Mouse (Mus musculus) mouse embryonic stem cell (cell line): ENCODE measurements around the gene Slc9a3r2.

ENCODE experiments used
- in situ Hi-C, 2 experiments: fragments of 300-500 bp; cut with MboI; formaldehyde crosslinking; loops; 1 replicate in 1 of 2; 3 replicates in 1 of 2; pipeline ENCODE4 v1.14.3; 2019 to 2020; ENCODE audit warnings: low sequenced_read_pairs in 2 of 2, low pct_unique_long_range_greater_than_20kb in 1 of 2, mixed read lengths in 1 of 2; ENCODE audit not compliant: unreplicated experiment in 1 of 2

Gene Slc9a3r2

DNA sequence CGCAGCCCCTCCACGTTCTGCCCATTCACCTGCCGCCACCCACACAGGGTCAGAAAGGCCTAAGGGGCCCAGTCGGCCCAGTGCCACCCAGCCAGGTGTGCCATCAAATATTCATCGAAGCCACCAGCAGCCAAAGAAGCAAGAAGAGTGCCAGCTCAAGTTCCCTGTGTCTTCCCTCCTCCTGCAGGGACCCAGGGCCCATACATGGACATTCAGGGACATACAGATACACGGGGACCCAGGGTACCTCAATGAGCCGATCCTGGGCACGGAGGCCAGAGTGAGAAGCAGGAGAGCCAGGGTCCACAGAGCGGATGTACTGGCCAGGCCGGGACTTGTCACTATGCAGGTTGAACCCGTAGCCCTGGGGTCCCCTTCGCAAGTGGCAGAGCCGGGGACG lies 8.2 kb downstream of the Slc9a3r2 start:
- in situ Hi-C loops: no loop called here

DNA sequence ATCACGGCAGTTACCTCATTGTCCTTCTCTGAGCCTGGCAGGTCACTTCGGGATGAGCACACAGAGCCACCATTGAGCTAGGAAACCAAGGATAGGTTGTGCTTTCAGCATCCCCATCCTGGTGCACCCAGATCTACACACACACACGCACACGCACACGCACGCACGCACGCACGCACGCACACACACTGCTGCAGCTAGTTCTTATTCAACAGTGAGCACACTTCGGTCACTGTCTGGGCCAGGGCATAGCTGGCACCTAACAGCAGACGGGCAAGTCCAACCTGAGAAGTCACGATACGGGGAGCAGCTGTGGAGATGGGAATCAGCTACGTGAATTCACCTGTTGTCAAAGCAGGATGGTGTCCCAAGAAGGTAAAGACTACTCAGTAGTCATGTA lies 9.5 kb downstream of the Slc9a3r2 start:
- in situ Hi-C loops: no loop called here

DNA sequence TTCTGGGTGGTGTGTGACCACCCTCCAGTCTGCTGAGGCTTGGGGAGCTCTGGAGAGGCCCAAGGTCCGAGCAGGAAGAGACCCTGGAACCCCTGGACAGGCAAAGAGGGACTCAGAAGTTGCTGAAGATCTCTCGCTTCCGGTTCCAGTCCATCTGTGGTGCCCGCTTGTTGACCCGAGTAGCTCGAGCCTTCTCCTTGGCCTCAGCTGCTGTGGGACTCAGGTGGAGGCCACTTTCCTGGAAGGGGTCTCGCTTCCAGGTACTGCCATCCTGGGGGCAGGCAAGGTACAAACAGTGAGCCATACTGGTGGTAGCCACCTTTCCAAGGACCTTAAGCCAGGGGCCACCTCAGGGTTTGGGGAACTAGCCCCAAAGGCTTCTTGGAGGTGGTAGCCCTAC lies 10.0 kb downstream of the Slc9a3r2 start:
- in situ Hi-C loops: no loop called here

DNA sequence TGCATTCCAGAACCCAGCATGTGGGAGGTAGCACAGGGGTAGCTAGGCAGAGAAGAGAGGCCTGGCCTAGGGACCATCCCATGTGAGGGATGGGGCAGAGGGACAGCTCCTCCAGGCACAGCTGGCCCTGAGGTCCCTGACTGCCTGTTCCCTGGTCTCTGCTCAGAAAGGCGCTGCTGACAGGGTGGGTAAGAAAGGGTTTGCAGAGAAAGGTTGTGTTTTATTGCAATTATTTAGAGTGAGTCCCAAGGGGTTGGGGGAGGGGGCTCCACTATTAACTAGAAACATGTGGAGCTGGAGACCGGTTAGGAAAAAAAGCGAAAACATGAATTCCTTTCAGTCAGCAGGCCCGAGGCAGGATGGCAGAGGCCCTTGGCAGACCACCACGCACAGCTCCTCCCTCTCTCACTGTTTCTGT lies 10.5 kb downstream of the Slc9a3r2 start:
- in situ Hi-C loops: no loop called here

DNA sequence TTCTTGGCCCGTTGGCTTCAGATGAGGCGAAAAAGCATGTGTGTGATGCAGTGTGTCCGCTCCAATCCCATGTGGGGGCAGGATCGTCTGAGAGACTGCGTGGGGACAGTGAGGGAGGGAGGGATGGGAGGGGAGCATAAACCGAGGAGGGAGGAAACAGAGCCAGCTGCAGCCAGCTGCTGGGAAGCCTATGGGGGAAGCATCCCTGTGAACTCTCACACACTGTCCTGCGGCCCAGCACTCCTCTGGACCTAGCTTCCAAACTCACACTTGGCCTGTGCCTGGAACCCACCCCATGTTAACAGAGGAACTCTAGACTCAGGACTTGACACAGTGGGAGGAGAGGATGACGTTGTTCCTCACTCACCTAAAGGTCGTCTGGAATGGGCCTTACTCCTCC lies 11.3 kb downstream of the Slc9a3r2 start:
- in situ Hi-C loops: no loop called here

DNA sequence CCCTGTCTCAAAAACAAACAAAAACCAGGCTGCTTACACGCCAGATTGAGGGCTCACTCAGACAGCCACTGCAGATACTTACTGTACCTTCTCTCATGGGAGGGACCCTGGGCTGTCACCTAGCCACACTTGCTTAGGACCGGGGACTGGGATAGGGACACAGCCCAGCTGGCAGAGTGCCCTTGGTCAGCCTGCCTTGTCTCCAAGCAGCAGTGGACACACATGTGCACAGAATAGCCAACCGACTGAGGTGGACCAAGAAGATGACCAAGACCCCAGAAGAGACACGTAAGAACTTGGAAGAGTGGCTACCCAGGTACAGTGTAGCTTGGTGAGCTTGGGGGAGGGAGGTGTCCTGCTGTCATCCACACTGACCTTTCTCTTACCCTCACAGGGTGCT lies 11.9 kb downstream of the Slc9a3r2 start:
- in situ Hi-C loops: no loop called here

DNA sequence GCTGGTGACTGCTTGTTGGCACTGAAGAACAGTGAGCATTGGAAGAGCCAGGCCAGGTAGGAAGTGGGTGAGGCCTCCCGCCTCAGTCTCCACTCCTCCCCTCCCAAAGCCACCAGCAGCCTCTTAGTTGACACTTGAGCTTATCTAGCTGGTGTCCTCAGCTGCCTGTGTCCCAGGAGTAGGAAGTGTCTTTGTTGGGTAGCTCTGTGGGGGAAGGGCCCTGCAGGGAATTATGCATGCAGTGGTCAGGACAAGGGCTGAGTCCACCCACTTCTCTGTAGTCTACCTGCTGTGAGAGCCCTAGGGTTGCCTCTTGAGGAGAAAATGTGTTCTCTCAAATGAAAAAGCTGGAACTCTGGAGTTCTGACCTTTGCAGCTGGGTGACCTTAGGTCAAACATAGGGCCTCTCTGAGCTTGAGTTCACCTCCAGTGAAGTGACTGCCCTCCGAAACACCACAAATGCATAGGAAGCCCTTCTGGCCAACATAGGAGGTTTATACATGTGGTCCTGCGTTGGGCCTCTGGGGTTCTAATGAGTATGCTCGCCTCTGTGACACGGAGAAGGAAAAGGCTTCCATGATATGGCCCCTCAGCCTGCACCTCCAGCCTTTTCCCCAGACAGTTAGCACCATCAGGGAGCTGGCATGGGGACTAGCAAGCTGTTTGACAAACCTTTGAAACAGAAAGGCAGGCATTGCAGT lies 13.2 kb downstream of the Slc9a3r2 start:
- in situ Hi-C loops: no loop called here

DNA sequence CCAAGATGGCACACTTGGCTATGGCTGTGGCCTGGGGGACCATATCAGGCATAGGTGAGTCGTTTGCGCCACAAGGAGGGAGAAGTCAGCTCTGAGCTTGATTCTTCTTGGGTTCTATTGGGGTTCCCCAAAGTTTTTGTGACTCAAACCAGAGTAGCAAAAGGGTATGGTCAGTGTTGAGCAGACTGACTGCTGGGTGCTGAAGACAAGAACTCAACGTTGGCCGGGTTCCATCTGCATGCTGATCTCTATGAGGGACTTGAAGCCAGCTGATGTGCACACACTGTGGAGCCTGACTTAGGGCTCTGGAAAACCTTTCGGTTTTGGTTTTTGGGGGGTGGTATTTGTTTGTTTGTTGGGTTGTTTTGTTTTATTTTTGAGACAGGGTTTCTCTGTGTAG lies 14.4 kb downstream of the Slc9a3r2 start:
- in situ Hi-C loops: no loop called here

DNA sequence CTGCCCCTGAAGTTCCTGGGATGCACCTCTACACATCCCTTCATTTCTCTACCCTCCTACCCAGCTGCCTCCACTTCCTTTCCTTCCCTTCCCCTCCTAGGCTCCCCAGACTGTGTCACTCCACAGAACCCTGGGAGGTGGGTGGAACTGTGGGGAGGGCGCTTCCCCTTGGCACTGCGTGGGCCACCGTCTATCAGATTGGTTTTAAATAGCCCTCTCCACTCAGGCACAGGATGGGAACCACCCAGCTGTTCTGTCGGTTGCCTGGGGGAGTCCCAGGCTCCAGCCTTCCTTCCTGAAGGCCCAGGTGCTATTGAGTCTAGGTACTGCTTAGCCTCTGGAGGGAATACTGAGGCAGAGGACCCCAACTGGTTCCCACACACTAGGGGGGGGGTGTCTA lies 15.1 kb downstream of the Slc9a3r2 start:
- in situ Hi-C loops: no loop called here

DNA sequence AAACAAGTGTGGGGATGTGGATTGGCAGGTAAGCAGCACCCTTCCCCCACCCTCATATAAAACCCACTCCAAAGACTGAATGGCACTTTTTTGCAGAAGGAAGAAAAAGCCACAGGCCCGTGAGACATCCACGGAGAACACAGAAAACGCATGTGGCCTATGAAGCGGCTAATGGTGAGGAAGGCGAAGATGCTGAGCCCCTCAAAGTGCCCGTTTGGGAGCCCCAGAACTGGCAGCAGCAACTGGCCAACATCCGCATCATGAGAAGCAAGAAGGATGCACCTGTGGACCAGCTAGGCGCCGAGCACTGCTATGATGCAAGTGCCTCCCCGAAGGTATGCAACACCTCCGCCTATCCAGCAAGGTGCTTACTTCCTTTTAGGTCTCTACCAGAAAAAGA lies 16.3 kb downstream of the Slc9a3r2 start:
- in situ Hi-C loops: no loop called here

DNA sequence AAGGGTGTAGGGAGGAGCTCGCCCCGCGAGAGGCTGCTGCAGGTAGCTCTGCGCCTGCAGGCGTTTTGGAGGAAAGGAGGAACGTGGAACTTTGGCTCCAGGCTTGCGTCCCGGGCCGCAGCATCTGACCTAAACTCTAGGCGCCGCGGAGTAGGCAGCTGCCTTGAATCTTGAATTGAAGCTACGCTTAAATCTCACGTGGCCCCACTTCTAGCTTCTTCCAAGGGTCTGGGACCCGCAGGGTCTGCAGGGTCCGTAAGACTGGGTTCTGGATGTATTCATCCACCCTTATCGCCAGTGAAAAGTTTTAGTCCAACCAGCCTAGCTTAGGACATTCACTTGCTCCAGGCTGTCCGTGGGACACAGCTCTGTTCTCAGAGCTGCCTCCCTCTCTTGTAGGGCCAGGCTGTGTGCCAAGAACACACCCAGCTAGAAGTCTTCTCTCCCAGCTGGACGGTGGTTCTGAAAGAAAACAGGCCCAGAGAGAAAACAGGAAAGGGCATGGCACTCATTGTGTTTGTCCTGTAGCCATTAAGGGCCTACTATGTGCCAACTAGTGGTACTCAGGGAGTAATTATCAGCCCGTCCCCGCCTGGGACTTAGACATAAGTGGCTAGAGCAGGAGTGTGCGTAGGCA lies 17.2 kb downstream of the Slc9a3r2 start:
- in situ Hi-C loops: no loop called here

DNA sequence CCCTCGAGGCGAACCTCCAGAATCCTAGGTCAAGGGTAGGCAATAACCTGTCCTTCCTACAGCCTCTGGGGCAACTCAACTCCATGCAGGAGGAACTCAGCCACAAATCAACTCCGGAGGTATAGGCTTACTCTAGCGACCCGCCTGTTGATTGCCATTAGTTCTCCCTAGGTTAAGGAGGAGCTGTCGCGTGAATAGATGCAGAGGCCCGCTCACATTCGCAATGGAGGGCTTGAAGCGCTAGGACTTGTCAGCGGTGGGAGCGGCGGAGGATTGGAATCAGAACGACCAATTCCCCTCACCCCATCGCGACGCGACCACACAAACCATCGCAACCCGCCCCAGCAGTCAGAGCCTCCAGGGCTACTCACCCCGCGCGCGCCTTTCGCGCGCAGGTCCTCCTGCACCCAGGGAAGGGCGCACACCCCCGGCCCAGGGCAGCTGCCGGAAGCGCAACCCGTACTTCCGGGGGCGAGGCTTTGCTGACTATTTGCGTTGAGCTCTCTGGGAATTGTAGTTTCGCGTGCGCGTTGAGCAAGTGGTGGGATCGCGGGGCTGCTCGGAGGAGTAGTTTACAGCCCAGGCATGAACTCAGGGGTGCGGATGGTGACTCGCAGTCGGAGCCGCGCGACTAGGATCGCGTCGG lies 17.8 kb downstream of the Slc9a3r2 start, which contains the start of the genes Tsc2 and Nthl1:
Tsc2 (minus strand) TSS at position 464 of the 646 bp plus-strand sequence.
Nthl1 (plus strand) TSS at position 514 of the 646 bp plus-strand sequence.
- in situ Hi-C loops: no loop called here

DNA sequence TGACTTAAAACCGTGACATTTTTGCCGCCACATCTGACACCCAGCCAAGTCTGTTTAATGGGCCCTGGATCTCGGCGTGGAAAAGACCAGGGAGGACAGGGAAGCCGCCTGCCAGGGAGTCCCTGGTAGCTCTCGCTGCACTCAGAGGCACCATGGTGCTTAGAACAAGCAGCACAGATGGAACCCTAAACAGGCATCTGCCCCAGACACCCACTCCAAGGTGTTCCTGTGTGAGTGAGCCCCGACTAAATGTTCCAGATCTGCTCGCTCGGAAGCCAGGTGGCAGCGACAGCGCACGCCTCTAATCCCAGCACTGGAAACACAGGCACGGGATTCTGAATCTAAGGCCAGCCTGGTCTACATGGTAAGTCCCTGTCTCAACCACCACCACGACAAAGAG lies 20.1 kb downstream of the Slc9a3r2 start:
- in situ Hi-C loops: no loop called here

DNA sequence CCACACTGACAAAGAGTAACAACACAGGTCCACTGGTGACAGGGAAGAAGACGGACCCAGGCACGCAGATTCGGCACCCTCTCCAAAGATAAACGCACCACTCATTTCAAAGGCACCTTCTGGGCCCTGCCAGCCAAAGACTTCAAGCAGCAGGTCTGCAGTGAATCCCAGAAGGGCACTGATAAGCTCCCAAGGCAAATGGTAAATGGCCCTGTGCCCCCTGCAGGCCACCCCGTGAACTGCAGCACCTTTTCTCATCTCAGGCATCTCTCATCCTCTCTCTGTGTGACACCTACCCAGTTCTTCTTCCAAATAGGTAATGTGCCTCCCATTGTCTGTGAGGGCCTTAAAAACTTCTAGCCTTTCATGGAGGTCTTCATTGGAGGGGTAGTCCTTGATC lies 21.5 kb downstream of the Slc9a3r2 start:
- in situ Hi-C loops: loop anchor here in 1 of 2 experiments (5.0 kb wide), 1 partner anchor 36 kb away; no protein-coding TSS in a partner anchor

DNA sequence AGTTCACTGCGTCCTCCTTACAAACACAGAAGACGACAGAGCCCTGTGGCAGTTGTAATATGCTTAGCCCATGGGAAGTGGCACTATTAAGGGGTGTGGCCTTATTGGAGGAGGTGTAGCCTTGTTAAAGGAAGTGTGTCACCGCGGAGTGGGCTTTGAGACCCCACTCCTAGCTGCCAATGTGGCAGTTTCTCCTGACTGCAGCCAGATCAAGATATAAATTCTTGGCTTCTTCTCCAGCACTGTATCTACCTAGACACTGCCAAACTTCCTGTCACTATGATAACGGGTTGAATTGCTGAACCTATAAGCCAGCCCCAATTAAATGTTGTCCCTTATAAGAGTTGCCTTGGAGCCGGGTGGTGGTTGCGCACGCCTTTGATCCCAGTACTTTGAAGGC lies 24.7 kb downstream of the Slc9a3r2 start:
- in situ Hi-C loops: loop anchor here in 1 of 2 experiments (5.0 kb wide), 1 partner anchor 33 kb away; no protein-coding TSS in a partner anchor

DNA sequence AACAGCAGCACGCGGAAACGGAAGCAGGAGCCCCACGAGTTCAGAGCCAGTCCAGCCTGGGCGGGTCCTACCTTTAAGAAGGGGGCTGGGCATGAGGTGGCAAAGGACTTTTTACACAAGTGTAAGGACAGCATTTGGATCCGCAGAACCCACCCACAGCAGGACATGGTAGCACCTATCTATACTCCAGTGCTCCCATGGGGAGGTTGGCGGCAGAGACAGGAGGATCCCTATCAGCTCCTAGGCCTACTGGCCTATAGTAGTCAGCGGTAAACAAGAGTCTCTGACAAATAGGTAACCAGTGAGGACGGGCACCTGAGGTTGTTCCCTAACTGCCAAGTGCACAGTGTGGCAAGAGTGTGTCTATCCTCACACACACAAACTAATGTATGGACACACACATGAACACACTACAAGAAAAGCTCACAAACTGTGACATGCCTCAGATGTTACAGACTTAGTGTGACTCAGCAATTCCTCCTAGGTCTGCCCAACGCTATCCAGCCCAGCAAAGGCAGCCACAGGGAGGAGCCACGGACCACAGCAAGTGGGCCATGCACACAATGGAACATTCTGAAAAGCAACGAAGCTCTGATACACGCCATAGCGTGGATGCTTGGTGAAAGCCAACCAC lies 32.4 kb downstream of the Slc9a3r2 start:
- in situ Hi-C loops: no loop called here

DNA sequence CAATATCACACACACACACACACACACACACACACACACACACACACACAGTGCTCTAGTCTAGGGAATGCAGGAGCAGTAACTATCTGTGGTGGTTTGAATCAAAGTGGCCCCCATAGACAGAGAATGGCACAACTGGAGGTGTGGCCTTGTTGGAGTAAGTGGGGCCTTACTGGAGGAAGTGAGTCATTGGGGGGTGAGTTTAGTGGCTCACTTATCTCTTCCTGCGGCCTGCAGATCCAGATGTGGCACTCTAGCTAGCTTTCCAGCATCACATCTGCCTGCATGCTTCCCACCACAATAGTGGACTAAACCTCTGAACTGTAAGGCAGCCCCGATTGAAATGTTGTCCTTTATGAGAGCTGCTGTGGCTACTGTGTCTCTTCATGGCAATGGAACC lies 39.4 kb downstream of the Slc9a3r2 start:
- in situ Hi-C loops: no loop called here

DNA sequence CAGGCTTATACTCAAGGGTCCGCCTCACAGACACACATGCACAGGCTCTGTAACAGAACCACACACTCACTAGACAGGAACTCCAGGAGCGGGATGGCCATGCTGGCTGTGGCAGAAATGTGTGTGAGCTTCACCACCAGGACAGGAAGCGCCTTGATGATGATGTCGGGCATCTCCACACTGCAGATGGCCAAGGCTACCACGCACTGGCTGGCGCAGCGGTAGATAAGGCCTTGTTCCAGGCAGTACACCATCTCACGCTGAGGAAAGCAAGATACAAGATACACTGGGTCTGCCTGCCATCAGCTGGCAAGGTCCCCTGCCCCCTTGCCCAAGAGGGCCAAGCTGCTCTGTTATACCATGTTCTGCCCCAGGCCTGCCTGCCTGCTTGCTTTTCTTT lies 41.3 kb downstream of the Slc9a3r2 start:
- in situ Hi-C loops: no loop called here

DNA sequence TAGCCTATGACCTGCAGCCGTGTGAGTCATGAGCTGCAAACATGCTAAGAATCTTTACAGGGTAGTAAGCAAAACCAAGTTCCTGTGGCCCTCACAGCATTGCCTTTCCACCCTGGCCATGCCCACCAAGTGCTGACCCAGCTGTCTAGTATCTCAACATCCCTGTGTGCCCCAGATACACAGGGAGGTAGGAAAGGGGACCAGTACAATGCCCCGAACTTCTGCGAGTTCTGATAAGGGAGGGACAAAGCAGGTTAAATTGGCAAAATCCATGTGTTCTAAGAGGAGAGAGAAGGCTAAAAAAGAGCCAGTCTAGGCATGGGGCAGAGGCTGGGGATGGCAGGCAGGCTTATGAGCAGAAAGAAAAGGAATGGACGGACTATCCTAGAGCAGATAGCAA lies 41.8 kb downstream of the Slc9a3r2 start:
- in situ Hi-C loops: no loop called here
